Mouse (Mus musculus) naive thymus-derived CD4-positive, alpha-beta T cell, adult 2 months (primary cell): ENCODE results near the gene Porcn.
A peak's percentile ranks its signal among the peaks of the same experiment; 100 is the strongest.

ENCODE experiments used
- DNase-seq: peaks from one replicate; pipeline ENCODE4 v3.0.0-alpha.2; 2011; ENCODE audit warnings: low read depth

The Porcn gene

DNA sequence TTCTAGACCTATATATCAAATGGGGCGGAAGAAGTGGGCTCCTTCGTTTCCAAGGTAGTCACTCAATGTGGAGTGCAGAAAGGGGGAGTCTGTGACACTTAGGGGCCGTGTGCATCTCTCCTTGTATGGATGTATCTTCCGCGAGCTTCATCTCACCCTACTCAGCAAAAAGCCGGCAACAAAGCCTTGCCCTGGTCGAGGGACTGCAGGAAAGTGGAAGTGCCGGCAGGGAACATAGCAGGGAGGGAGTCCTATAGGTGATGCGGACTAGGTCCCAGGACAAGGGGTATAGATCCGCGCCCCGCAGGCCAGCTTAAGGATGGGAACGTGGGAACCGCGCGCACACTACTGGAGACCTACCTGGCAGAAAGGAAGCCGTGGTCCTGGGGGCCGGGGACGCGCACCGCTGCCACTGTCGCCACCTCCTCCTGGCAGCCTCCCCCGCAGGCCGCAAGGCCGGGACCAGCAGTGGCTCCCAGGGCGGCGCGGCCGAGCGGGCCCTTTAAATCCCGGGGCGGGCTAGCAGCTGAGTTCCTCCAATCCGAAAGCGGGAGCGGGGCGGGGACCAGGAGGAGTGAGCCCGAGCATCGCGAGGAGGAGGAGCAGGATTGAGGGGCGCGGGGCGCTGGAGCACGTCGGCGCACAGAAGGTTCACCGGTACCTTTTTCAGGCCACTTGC is at the start of gene Porcn:
Gene Porcn, minus strand, starts transcription at position 511 of the 679 bp plus-strand sequence.
- DNase-seq = peak; percentile 7

DNA sequence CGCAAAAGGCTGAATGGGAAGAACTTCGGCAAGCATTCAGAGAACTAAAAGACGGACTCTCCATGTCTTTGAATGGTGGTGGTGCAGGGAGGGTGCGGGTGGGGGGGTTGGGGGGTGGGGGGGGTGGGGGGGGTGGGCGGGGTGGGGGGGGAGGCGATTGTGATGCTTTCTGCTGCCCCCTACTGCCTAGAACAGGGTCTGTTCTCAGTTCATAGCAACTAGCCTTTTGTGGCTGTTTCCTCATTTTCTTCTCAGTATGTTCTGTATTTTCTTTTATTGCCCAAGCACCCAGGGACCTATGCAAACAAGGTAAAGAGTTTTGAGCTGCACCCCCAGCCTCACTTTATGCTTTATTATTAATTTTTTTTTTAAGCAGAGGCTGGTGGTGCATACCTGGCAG is 49.5 kb upstream of the Porcn start:
- no peak for DNase-seq

DNA sequence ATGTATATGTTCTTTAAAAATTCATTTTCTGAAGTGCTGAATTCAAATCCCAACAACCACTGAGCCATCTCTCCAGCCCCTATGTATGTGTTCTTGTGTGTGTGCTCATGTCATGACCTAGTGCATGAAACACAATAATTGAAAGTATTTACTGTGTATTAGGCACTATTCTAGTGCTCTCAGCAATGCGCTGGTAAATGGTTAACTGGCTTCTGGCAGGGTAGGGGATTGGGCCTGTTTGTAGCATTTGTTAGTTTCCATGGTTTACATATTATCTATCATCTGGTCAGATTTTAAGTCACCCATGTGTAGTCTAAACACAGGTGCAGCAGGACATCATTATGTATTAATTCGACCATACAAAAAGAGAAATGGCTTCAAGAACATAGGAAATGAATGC is 47.4 kb upstream of the Porcn start:
- DNase-seq = no peak

DNA sequence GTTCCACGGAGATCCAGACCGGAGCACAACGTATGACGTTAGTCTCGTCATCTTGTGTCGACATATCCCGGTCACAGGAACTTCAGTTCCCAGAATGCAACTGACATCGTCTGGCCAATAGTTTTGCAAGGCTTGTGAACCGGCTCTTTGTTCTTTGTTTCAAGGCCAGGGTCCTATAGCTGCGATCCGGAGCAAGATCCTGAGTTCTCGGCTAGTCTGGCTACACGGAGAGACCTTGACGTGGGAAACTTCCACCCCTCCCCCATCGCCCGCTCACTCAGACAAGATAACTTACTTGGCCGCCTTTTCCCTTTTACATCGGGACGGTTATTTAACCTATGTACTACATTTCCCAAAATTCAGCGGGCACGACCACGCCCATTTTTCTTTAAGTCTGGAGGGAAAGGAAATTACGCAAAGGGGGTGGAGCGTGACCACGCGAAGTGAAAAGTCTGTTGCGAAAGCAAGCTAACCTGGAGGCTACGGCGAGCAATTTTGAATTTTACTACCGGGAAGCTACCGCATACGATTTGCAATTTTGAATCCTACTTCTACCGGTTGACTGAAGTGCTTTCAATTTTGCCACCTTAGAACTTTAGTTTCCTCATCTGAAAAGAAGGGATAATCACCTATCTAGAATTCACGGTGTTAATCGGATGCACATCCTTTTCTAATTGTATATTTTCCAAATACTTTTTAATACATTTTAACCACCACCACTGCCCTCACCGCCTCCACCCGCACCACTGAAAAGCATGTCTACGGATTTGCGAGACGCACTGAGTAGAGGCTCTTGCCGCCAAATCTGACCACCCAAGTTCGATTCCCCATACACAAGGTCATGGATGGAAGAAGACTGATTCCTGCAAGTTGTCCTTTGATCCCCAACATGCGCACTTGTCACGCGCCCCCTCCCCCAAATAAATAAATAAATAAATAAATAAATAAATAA is 46.3 kb upstream of the Porcn start, which contains the start of gene Ftsj1:
Gene Ftsj1, minus strand, starts transcription at position 73 of the 952 bp plus-strand sequence.
- DNase-seq = peak; percentile 93

DNA sequence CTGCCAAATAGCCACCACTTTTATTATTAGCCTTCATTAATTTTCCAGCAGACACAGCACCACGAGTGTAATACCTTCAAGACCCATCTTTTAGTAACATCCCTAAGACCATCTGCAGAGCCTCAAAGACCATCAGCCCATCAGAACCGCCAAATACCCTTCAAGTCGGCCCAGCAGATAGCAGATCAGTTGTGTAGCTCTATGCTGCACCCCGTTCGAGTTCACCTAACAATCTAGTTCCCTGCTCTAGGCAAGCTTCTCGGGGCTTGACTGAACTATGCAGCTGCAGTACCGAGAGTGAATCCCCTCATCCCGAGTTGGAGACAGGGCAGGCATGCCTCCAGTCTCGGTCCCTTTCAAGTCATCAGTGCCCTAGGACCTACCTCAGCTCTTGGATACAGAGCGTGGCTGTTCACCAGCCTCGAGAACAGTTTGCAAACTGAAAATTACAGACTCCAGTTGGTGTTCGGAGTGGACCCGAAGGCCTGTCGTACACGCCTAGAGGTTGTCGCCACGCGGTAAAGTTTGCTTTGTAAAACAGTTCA is 45.5 kb upstream of the Porcn start:
- no peak for DNase-seq

DNA sequence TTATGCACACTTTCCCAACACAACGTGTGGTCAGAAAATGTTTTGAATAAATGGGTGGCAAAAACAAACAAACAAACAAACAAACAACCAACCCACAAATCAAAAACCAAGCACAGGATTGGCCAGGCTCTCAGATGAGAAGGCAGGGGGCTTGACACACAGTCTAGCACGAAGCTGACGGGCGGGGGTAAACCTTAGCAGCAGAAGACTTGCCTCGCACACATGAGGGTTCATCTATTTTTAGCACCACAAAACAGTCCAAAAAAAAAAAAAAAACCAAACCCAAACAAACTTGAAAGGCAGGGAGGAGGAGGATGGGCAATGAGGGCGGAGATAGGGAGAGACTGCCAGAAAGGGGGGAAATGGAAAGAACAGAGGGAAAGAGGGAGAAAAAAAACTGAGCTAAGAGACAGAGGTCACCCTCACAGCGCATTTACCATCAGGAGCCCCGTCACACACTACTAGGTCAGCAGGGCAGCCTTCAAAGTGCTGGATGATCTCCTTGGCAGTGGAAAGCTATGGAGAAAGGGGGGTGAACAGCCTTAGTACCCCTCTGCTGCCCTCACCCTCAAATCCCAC is 42.3 kb upstream of the Porcn start:
- no peak for DNase-seq

DNA sequence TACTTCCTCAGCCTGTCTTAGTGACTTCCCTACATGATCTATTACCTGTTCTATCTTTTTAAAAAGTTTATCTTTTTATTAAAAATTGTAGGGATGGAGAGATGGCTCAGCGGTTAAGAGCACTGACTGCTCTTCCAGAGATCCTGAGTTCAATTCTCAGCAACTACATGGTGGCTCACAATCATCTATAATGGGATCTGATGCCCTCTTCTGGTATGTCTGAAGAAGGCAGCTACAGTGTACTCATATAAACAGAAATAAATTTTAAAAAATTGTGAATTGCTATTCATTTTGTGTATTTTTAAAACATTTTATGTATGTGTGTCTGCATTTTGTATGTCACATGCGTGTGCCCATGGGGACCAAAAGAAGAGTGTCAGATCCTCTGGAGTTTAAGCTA is 41.4 kb upstream of the Porcn start:
- no peak for DNase-seq

DNA sequence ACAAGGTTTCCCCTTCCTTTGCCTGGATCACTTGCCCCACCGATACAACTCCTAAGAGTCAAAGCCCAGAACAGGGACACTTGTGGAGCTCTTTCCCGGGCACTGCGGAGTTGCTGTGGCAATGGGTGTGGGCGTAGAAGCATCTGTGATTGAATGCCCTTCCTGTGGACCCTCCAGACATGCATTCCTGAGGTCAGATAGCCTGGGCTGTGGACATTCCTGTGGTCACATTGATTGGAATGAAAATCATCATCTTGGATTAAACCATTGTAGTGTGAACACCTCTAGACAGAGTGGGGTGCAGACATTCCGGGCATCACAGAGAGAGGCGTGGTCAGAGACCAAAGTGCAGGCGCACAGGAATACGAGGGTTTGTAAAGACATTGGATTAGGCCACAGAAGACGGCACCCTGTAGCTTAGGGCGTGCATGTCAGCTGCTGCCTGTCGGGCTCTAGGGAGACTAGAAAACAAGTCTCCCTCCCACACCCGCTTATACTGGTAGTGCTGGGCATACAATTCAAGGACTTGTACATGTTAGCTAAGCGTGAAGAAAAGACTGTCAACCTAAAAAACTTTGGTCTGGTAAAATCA is 32.6 kb upstream of the Porcn start:
- DNase-seq = no peak

DNA sequence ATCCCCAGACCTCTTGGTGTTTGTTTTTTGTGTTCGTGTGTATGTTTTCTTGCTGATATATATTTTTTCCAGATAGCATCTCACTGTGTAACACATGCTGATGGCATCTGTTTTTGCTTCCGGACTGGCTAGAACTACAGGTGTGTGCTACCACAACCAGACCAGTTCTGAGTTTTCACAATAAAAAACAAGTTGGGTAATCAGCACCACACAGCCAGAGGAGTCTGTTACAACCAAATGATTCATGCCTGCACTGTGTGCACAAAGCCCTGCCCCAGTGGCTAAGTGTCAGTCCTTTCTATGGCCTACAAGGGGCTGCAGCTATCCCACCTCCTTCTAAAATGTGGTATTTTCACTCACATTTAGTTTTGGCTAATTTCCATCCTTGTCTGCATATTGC is 30.4 kb upstream of the Porcn start:
- DNase-seq = no peak

DNA sequence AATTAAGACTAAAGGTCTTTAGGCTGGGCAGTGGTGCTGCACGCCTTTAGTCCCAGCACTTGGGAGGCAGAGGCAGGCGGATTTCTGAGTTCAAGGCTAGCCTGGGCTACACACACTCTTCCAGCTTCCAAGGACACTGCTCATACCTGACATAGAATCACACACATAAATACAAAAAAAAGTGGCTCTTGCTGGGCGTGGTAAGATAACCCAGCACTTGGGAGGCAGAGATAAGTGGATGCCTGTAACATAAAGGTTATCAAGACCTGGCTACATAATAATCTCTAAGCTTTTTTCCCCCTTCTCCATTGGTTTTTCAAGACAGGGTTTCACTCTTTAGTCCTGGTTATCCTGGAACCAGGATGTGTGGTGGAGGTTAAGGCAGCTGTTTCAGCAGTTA is 27.3 kb upstream of the Porcn start:
- DNase-seq = no peak

DNA sequence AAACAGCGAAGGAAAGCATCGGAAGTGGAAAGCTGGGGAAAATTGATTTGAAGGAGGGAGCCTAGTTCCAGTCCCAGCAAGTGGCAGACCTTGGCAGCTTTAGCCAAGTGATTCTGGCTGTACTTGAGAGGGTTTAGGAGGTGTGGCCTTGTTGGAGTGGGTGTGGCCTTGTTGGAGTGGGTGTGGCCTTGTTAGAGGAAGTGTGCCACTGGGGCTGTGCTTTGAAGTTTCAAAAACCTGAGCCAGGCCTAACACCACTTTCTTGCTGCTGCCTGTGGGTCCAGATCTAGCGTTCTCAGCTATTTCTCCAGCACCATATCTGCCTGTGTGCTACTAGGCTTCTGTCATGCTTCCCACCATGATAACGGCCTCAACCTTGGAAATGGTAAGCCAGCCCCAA is 23.9 kb upstream of the Porcn start:
- no peak for DNase-seq

DNA sequence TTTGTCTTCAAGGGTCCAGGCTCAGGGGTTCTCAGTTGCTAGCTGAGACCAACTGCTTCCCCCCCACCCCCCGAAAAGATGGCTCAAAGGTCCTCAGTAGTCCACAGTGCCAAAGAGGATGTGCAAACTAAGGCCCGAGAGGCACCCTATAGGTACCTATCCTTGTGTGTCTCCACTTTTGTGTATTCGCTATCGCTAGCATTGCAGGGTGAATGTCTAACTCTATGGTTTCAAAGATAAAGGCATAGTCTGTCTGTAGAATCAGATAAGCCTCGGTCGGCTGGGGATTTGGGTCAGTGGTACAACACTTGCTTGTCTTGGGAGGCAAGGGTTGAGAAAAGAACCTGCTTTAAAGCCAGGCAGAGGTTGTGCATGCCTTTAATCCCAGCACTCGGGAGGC is 17.1 kb upstream of the Porcn start:
- no peak for DNase-seq

DNA sequence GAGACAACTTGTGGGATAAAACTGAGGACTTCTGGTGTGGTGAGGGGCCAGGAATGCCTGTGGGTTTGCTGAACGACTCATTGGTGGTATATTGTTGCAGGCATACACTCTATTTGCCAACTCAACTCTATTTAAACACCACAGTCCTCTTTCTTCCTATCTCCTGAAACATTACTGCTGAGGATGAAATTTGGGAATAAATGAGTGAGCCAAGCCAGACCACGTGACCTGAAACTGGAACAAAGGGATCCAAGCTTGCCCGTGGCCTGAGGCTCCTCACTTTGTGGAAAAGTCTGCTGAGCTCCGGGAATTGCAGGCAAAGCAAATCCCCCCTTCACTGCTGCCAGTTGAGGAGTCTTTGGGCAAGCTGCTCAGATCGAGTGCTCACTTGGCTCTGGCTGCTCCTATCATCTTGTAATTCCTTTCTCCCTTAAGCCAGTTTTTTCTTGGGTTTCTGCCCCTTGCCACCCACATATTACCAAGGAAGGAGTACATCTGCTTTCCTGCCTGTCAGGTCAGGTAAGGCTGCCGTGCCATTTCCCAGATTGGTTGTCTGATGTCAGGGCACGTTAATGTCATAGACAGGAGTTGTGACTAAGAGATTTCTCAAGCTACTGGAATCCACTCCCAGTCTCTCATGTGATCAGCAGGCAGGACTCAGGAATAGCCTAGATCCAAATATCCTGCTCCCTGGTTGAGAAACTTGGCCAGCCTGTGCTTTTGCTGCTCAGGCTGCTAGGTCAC is 16.5 kb upstream of the Porcn start:
- DNase-seq = no peak

DNA sequence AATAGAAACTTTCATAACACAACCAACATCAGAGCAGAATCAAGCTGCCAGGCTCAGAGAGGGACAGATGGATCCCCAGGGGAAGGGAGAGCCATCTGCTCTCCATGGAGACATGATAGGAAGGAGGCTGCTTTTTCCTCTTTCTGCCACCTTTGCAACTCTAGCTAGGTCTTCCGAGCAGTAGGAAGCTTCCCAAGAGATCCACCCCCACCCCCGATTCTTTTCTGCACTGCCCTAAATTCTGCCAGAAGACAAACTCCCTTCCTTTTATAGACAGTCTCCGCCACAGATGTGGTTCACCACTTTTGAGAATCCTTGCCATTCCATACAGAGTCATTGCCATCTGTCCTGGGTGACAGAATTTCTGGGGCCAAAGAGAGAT is 16.0 kb upstream of the Porcn start:
- no peak for DNase-seq

DNA sequence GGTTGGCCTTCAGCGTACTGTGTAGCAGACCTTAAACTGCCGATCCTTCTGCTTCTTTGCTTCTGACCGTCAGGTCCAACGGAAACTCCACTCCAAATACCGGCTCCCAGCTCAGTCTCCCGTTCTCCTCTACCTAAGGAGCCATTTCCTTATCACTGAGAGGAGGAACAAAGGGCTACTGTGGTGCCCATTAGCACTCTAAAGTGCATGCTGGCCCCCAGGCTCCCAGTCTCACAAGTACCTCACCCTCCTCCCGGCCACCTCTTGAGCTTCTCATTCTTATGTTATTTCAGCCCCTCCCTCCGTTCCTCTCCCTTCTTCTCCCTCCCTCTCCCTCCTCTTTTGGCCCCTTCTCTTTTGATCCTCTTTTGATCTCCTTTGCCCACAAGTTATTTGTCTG is 13.3 kb upstream of the Porcn start:
- DNase-seq = no peak

DNA sequence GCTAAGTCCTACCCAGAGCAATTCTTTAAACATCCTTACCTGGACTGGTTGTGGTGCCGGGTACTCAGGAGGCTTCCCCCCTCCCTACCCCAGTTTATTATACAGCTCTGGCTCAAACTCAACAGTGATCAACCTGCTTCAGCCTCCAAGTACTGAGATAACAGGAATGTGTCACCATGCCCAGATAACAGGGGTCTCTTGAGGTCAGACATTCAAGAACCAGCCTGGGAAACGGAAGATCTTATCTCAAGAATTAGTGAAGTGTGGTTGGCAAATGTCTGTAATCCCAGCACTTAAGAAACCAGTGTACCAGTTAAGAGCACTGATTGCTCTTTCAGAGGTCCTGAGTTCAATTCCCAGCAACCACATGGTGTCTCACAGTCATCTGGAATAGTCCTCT is 11.8 kb upstream of the Porcn start:
- DNase-seq = no peak

DNA sequence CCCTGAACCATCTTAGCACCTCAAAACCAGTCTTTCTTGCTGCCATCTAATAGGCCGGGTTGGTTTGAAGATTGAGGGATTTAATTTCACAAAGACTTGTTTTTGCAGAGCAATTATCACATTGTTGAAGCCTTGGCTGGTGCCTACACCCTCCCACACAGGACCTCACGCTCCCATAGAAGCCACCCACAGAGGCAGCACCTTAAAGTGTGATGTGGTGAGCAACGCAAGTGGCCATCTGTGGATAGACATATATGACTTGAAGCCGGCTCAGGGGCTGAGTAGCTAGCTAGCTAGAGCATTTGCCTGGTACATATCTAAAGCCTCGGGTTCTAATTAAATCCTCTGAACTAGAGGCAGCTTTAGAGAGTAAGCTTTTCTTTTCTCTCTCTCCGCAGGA is 11.1 kb upstream of the Porcn start:
- DNase-seq = no peak

DNA sequence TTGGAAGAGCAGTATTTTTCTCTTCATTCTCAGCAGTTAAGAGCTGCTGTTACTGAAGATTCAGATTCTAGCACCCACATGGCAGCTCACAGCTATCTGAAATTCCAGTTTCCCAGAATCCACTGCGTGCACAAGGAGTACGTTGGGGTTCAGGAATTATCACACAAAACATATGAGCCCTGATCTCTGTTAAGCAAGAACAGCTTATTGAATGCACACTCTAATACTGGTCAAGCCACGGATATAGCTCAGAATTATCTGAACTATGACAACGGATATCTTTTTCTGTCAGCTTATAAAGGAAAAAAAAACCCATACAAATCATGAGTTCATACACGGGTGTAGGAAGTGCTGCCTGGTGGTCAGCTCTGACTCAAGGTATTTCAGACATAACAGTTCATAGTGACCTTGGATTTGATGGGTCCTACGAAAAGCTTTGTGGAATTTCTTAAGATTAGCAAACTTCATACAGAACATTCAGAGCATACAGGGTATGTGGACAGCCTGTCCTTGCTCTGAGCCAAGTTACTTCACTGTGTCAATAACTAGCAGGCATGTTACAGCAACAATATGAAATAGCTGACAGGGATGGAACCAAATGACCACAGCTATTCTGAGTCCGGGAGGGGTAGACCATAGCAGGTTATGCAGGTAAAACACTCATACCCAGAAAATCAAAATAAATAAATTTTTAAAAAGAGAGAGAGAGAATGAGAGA is 5.3 kb upstream of the Porcn start:
- DNase-seq = no peak

DNA sequence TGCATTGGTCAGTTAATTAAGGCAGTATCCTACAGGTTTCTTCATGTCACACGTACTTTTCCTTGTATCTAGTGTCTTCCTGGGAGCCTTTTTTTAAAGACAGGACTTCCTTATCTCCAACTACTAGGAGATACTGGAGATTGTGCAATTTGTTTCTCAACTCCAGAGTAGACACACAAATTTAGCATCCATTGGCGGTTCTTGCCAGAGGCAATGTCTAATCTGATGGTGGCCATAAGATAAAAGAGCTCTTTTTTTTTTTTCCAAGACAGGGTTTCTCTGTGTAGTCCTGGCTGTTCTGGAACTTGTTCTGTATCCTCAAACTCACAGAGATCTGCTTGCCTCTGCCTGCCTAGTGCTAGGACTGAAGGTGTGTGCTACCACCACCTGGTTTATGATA is 3.4 kb upstream of the Porcn start:
- no peak for DNase-seq

DNA sequence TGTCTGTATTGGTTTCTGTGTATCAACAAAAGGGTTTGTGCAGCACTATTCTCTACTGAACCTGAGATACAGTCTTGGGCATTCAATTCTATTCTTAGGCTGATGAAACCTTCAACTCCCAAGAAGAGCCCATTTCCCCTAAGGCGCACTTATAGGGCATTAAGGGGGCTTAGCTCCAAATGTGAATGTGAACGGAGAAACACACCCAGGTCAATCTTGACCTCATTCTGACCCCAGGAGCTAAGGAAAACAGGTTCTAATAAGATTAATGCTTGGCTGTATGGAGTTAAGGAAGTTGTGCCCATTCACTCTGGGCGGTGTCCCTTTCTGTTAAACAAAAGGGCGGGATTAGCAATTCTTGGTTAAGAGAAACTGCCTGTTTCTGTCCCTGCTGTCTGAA is 899 bp upstream of the Porcn start:
- DNase-seq = no peak

DNA sequence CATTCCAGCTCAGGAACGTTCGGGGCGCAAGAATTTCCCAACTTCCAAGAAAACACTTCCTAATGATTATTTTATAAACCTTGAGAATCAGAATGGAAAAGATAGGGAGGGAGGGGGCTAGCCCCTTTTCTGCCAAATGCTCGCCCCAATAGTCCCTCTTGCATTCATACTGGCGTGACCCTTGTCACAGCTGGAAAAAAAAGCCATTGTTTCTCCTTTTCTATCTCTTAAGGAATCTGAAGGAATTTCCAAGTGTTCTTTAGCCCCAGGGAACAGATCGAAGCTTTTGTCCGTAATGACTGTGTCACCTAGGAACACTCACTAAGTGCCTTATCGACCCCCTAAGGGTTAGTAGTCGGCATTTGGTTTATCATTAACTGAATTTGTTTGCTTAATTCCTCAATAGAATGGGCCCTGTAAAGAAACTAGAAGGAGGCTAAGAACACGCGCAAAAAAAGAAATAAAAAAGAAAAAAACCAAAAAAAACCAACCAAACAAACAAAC is 421 bp upstream of the Porcn start:
- no peak for DNase-seq
